Mouse (Mus musculus): ENCODE data around the gene Urah.

Gene Urah

DNA sequence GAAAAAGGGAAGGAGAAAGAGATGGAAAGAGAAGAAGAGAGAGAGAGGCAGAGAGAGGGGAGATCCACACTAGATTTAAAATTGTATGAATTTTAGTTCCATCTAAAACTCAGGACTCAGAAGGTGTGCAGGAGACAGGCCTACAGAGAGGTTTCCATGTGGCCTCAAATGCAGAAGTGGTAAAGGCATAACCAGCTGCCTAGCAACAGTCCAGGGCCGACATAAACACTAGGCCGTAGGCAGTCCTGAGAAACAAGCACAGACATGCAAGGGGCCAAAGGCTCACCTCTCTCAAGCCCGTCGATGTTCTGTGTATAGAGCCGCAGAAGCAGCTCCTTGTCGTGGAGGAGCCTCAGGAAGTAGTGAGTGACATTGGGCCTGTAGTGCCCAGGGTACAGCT, 42.5 kb downstream of the Urah start:
- no peak for DNase-seq (ENCODE audit: low spot score)

DNA sequence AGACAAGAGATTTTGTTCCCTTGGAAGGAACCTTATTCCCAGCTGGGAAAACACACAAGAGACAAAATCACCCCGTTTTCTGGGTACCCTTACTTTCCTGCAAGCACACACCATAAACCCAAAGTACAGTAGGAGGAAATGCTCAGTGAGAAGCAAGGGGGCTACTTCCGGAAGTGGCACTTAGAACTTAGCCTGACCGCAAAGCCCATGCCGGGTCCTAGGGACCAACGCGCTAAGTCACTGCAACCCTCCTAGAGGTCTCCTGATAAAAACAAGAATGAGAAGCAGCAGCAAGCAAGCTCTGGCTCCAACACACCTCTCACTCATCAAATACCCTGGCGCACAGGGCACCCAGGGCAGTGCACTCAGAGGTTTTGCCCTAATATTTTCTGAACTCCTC, 44.5 kb downstream of the Urah start:
- no peak for DNase-seq (ENCODE audit: low spot score)

DNA sequence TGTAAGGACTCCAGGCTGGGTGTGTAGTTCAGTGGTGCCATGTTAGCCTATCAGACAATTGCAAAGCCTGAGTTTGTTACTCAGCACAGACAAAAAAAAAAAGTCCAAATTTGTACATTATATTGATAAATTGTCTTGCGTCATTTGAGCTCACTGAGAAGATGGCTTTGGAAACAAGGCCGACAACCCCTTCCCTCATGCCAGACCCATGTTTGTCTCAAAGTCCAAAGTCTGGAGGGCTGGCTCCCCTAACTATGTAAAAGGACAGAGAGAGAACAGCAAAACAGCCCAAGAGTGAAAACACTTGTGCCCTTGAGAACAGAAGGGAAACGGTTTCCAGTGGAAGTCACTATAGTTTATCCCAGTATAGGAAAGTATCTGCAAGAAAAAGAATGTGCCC, 45.6 kb downstream of the Urah start:
- DNase-seq (ENCODE audit: low spot score) = no peak

DNA sequence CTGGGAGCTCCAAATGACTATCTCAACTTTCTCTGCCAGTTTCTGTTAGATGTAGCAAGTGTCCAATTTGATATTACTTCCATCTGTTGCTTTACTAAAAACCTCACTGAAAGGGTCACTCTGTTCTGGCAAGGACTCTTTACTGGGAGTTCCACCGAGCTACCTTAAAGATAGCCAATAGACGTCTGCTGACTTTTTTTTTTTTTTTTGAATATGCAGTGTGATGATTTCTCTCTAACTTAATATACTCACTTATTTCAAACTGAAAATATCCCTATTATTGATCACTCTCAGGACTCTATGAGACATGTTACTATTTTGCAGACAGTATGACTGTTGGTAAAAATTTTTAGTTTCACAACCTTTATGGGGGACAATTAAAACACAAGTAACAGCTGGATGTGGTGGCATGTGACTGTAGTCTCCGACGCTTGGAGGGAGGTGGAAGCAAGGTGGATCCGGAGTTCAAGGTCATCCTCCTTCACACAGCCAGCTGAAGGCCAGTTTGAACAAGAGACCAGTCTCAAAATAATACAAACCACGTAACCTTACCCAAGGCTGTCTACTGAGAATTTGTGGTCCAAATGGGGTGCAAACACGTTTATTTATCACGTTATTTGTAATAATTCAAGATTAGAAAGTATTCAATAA, 46.2 kb downstream of the Urah start:
- no peak for DNase-seq (ENCODE audit: low spot score)

DNA sequence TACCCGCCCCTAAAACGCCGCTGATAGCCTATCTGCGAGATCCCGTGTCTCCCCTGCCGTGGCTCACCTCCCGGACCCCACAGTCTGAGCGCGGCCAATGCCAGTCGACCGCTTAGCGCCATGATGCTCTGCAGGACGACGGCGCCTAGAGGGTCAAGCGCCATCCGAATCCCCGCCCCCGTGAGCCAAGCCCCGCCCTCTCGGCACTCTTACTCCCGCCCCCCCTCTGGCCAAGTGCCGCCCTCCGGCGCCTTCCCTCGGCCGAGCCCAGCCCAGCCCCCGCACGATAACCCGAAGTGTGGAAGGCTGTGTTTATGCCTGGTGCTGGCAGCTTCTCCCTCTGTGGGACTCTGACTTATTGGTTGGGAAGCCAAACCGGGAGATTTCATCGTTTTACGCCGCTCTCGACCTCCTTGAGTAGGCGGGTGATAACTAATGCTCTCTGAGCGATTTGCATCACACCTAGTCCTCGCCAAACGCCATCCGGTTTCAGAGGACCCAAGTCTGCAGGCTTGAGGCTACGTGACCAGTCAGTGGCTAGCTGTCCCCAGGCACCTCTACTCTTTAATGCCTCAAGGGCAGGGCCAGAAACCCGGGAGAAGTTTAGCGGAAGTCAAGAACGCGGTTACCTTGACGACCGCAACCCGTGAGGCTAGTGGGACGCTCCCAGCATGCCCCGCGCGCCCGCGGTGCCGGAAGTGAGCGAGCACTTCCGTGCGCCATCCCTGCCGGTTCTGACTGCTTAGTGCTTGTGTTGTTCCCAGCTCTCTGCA, 47.1 kb downstream of the Urah start, which contains the start of the genes Psmd13 and Sirt3:
Psmd13 (plus strand) TSS at position 273 of the 773 bp plus-strand sequence.
Sirt3 (minus strand) TSS at position 614 of the 773 bp plus-strand sequence.
- peak; percentile 95 for DNase-seq (ENCODE audit: low spot score)

DNA sequence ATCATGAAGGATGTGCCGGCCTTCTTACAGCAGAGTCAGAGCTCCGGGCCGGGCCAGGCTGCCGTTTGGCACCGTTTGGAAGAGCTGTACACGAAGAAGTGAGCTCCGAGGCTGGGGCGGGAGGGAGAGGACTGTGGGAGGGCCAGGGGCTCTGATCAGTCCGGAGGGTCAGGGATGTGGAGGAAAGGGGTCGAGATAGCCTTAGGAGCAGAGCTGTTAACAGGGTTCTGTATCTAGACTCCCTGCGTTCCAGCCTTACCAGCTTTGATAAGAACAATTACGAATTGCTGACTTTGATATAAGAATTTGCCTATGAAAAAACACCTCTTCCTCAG, 47.6 kb downstream of the Urah start:
- no peak for DNase-seq (ENCODE audit: low spot score)

All from urinary bladder, postnatal 14 days (tissue).